Mouse (Mus musculus): ENCODE measurements at regions not wholly inside any gene's neighbourhood (a gene's known extent, or its start where the extent isn't known, plus 50 kb on each side); places are given as distances from the start of the nearest gene placed in this dataset.

GRCm38 (mm10) chr7:74673626-74674295, 119.2 kb upstream of the Slco3a1 start:
- no peak overlapping the region for H3K4me3 ChIP-seq
- TF ChIP-seq CTCF (IDR thresholded peaks at IDR 0.05): no peak
- intact Hi-C loops (cut with DNase I): no loop called here
- no peak for DNase-seq (ENCODE audit: extremely low spot score in 1 of 2, low spot score in 2 of 2)
- no peak overlapping the region for H3K27ac ChIP-seq

GRCm38 (mm10) chr7:74669110-74669509, 114.5 kb upstream of the Slco3a1 start:
- intact Hi-C loops (cut with DNase I): no loop called here
- H3K4me3 ChIP-seq: no peak overlapping the region
- no peak for DNase-seq (ENCODE audit: extremely low spot score in 1 of 2, low spot score in 2 of 2)
- no peak overlapping the region for H3K27ac ChIP-seq
- no peak for TF ChIP-seq CTCF (IDR thresholded peaks at IDR 0.05)

GRCm38 (mm10) chr7:74667106-74667505, 112.5 kb upstream of the Slco3a1 start:
- no peak for TF ChIP-seq CTCF (IDR thresholded peaks at IDR 0.05)
- DNase-seq (ENCODE audit: extremely low spot score in 1 of 2, low spot score in 2 of 2): peak in 1 of 2 experiments; percentile 10
- Histone ChIP-seq H3K4me3 (no peak overlapping the region), H3K27ac (no peak overlapping the region)
- intact Hi-C loops (cut with DNase I): no loop called here

GRCm38 (mm10) chr7:74663820-74664219, 109.2 kb upstream of the Slco3a1 start:
- intact Hi-C loops (cut with DNase I): no loop called here
- TF ChIP-seq CTCF (IDR thresholded peaks at IDR 0.05): no peak
- no peak for DNase-seq (ENCODE audit: extremely low spot score in 1 of 2, low spot score in 2 of 2)
- Histone ChIP-seq H3K27ac (no peak overlapping the region), H3K4me3 (no peak overlapping the region)

- intact Hi-C loops (cut with DNase I): no loop called here
- Histone ChIP-seq H3K27ac (no peak overlapping the region), H3K4me3 (no peak overlapping the region)
- DNase-seq (ENCODE audit: extremely low spot score in 1 of 2, low spot score in 2 of 2): no peak
- TF ChIP-seq CTCF (IDR thresholded peaks at IDR 0.05): no peak
Observed at GRCm38 (mm10) chr7:74647310-74647709, 92.7 kb upstream of the Slco3a1 start.

- Histone ChIP-seq H3K4me3 (no peak overlapping the region), H3K27ac (no peak overlapping the region)
- TF ChIP-seq CTCF (IDR thresholded peaks at IDR 0.05): no peak
- no peak for DNase-seq (ENCODE audit: extremely low spot score in 1 of 2, low spot score in 2 of 2)
- intact Hi-C loops (cut with DNase I): no loop called here
Observed at GRCm38 (mm10) chr7:74640171-74640570, 85.6 kb upstream of the Slco3a1 start.

GRCm38 (mm10) chr7:74632217-74632616, 77.6 kb upstream of the Slco3a1 start:
- H3K4me3 ChIP-seq: no peak overlapping the region
- DNase-seq (ENCODE audit: extremely low spot score in 1 of 2, low spot score in 2 of 2): no peak
- intact Hi-C loops (cut with DNase I): no loop called here
- H3K27ac ChIP-seq: no peak overlapping the region
- no peak for TF ChIP-seq CTCF (IDR thresholded peaks at IDR 0.05)

- DNase-seq (ENCODE audit: extremely low spot score in 1 of 2, low spot score in 2 of 2): no peak
- intact Hi-C loops (cut with DNase I): no loop called here
- no peak for TF ChIP-seq CTCF (IDR thresholded peaks at IDR 0.05)
Observed at GRCm38 (mm10) chr7:74628799-74629468, 74.4 kb upstream of the Slco3a1 start.

More at GRCm38 (mm10) chr7:74628799-74629468, 74.4 kb upstream of the Slco3a1 start:
- Histone ChIP-seq H3K27ac (no peak overlapping the region), H3K4me3 (no peak overlapping the region)
